Mouse (Mus musculus) natural killer cell, adult 2 months (primary cell): ENCODE measurements around the gene Irx2.

Experiments used
- DNase-seq, 2 experiments: peaks; one replicate each; pipeline ENCODE4 v3.0.0; 2022; ENCODE audit warnings: low spot score in 2 of 2

Gene Irx2

DNA sequence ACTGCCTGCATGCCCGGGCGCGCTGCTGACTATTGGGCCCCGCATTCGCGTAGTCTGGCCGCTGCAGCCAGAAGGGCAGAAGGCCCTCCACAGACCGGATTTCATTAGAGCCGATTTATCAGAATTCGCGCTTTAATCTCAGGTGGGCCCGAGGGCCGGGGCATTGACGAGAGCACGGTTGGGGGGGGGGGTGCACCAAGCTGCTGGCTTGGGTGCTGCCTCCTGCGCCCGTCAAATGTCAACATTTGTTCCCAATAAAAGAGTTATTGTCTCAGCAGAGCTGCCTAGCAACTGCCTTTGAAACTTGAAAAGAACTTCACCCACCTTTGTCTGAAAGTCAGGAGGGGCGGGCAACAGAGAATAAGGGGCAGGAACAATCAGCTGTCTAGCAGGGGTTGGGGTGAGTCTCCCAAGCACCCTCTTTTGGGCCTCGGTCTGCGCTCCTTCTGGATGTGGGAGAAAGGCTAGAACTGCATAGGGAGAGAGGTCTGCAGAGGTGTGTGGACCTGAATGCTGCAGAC is 7.8 kb downstream of the Irx2 start:
- DNase-seq: no peak

DNA sequence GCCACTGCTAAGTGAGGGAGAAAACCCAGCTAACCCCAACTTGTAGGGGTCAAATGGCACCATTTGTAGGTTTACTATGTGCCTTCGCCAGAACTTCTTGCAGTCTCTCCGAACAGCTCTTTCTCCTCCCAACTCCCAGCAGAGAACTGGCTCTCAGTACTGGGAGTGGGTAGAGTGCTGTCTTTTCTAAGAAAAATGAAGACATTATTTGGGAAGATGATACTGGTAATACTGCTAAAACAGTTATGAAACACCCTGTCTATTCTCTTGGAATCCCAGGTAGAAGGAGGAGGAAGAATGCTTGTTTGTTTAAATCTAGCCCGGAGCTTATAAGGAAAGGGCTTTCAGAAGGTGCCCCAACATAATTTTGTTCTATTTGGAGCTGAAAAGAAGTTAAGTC is 8.9 kb downstream of the Irx2 start:
- no peak for DNase-seq

DNA sequence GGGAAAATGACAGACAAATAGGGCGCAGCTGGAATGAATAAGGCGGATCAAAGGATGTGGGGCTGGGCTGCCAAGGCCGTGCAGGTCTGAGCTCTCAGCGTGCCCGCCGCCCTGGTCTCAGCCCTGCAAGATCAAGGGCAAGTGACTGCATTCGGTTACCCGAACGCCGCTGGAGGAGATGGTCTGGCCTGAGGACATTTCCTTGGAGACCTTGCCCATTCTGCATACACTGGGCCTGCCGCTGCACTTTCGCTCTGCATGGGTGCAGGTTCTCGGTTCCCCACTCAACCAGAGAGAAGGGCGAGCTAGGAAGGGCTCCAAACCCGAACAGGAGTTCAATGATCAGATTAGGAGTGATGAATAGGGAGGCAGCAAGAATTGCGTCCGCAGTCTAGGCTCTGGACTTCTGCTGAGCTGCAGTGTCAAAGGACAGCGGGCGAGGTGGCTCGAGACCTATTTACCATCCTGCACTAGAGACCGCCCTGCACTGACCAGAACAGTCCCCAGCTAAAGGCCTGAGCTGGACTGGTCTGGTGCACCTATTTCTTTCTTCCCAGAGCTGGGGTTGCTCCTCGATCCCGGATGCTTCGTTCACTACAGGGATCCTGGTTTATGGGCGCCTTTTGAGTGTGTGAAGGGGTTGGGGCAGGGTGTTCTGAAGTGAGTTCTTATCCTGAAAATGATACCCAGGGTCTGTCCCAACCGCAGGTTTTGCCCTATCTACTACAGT is 9.9 kb downstream of the Irx2 start:
- DNase-seq: no peak

DNA sequence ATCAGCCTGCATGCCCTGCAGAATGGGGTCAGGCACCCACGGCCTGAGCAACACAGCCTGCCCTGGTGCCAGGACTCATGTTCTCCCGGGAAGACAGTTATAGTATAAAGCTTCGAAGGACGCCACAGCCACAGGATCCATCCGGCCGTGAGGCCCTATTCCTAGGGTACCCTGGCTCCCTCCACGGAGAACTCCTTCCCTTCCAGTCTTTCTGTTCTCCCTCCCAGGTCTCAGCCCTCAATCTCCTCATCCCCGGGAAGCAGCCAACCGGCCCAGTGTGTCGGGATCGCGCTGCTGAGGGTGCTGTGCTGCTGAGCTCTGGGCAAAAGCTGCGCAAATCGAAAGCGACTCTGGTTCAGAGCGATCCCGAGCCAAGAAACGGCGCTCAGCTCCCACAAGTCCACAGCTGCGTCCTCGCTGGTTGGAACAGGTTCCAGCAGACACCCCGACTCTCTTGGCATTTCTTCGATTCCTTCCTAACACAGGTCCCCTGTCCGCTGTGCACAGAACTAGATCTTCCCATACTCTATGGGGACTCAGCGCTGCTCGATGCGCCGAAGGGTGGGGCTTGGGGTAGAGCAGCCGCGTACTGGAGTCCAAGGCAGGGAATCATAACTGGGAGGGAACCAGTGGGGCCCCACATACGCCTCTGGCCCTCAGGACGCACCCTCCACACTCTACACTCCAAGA is 11.0 kb downstream of the Irx2 start:
- no peak for DNase-seq

DNA sequence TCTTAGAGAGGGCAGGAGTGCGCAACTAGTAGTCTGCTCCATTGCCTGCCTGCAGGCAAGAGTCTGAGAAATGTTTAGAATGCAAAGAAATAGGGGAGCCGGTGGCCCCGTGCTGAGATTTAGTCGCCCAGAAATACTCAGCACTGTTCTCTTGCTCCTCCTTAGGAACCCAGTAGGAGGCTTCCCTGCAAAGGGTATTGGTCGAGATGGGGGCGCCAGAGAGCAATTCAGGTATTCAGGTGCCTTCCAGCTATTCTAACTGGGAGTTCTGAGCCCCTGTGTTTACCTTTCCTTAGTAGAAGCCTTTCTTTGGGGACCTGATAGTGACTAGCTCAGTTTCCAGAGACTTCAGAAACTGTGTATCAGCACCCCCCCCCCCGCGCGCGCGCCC is 11.5 kb downstream of the Irx2 start:
- no peak for DNase-seq

DNA sequence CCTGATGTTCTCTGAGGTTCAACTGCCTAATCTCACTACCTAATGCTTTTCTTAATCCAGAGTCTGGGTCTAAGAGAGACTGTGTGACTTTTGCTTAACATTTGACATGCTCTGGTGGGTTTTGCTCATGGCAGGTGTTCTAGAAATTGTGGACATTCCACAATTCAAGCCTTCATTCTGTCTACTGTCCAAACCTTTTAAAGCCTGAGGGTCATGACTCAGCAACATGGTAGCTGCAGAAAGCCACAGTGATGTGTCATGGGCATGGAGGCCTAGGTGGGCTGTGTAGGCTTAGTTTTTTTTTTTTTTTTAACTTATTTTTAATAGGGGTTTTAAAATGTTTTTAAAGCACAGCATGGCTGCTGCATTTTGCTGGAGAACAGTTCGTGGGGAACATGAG is 27.8 kb downstream of the Irx2 start:
- DNase-seq: no peak

DNA sequence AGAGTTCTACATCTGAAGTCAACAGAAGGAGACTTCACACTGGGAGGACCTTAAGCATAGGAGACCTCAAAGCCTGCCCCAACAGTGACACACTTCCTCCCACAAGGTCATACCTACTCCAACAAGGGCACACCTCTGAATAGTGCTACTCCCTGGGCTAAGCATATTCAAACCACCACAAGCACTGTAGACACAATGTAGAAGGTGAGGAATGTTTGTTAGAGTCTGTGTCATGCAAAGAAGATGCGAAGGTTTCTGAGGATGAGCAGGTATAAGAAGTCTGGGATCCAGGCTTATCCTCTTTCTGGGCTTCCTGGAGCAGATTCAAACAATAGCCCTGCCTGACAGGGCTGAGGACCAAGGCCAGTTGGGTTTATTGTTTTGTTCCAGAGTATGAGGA is 47.2 kb downstream of the Irx2 start:
- DNase-seq: no peak
